Mouse (Mus musculus) liver, embryonic 11.5 days (tissue): ENCODE measurements around the gene Cacnb4. TPM values are rescaled to one million over a fixed set of nuclear protein-coding genes. Genes with fewer than 3 reads are reported as not detected.

Experiments used
- ATAC-seq: fragments of 200-750 bp; cut with Nextera tagmentation; replicated peaks from 2 replicates; pipeline ENCODE4 v1.8.0; 2017; ENCODE audit warnings: moderate number of reproducible peaks, mild to moderate bottlenecking, moderate TSS enrichment, moderate library complexity; ENCODE audit not compliant: low FRiP score
- DNase-seq: peaks from one replicate; pipeline ENCODE4 v3.0.0-alpha.2; 2017; ENCODE audit warnings: low spot score
- H3K27ac ChIP-seq: fragments of 300-500 bp; sonication (generic); 2 replicates; pipeline ENCODE4 v1.5.1; 2014; ENCODE audit warnings: mild to moderate bottlenecking, low read depth, low read length, control low read depth
- H3K27me3 ChIP-seq: fragments of 300-500 bp; sonication (generic); replicated peaks from 2 replicates; pipeline ENCODE4 v1.6.1; 2014; ENCODE audit warnings: low read length, mixed read lengths; ENCODE audit not compliant: control insufficient read depth, insufficient read depth
- H3K36me3 ChIP-seq: fragments of 300-500 bp; sonication (generic); 2 replicates; pipeline ENCODE4 v1.6.1; 2014; ENCODE audit warnings: mild to moderate bottlenecking, low read length, moderate library complexity, mixed read lengths; ENCODE audit not compliant: control insufficient read depth, insufficient read depth
- H3K4me1 ChIP-seq: fragments of 300-500 bp; sonication (generic); replicated peaks from 2 replicates; pipeline ENCODE4 v1.6.1; 2014; ENCODE audit warnings: low read length, mixed read lengths; ENCODE audit not compliant: control insufficient read depth, insufficient read depth
- H3K4me2 ChIP-seq: fragments of 300-500 bp; sonication (generic); 2 replicates; pipeline ENCODE4 v1.6.1; 2014; ENCODE audit warnings: mild to moderate bottlenecking, control low read depth, moderate library complexity
- H3K4me3 ChIP-seq: fragments of 300-500 bp; sonication (generic); 2 replicates; pipeline ENCODE4 v1.5.1; 2014; ENCODE audit warnings: low read depth, low read length, control low read depth
- H3K9ac ChIP-seq: fragments of 300-500 bp; sonication (generic); 2 replicates; pipeline ENCODE4 v1.6.1; 2014; ENCODE audit warnings: low read depth, low read length, control low read depth
- H3K9me3 ChIP-seq: fragments of 300-500 bp; sonication (generic); 2 replicates; pipeline ENCODE4 v1.6.1; 2016; ENCODE audit warnings: low read length, inconsistent platforms, mixed read lengths; ENCODE audit not compliant: control insufficient read depth
- WGBS: fragments of 180-500 bp; shearing (Covaris S2); extraction: QIAGEN DNeasy Blood & Tissue Kit; methylation state at CpG from one replicate; pipeline ENCODE4 v1.1.7; 2014; 5-methylcytosine and 5-hydroxymethylcytosine counted together
- polyA plus RNA-seq: library from polyadenylated mRNA; unstranded; fragments of >200 nt; fragmentation: Nextera tagmentation; extraction: Ambion mirVana; gene quantifications from 2 replicates; pipeline ENCODE4 v1.2.1, GENCODE M21; 2014

Gene Cacnb4
- polyA plus RNA-seq, 1 experiment from 2014 or later, result 0.69 TPM

GRCm38 (mm10) chr2:52604651-52605020 lies 72.0 kb downstream of the Cacnb4 start:
- Histone ChIP-seq H3K4me1 (no peaks in the 10 kb centered on the region), H3K9ac (no peak overlapping the region), H3K4me2 (no peak overlapping the region), H3K27ac (peak overlapping the region; percentile 52; the same call in 1 of the 2 replicates), H3K36me3 (no peaks in the 10 kb centered on the region), H3K27me3 (0 out of 2 replicates have a peak, but pooled peaks cover 2% of the 10 kb centered on the region), H3K9me3 (no peaks in the 10 kb centered on the region), H3K4me3 (no peak overlapping the region)
- 71% methylated on average over 8 of the region's 8 CpGs for WGBS
- ATAC-seq, result no peak
- DNase-seq, result no peak

GRCm38 (mm10) chr2:52603935-52604650 lies 72.5 kb downstream of the Cacnb4 start:
- peak overlapping the region; percentile 52; the same call in 1 of the 2 replicates for H3K27ac ChIP-seq
- H3K9me3 ChIP-seq, result no peaks in the 10 kb centered on the region
- 0 out of 2 replicates have a peak, but pooled peaks cover 2% of the 10 kb centered on the region for H3K27me3 ChIP-seq
- H3K9ac ChIP-seq, result no peak overlapping the region
- H3K4me2 ChIP-seq, result no peak overlapping the region
- no peaks in the 10 kb centered on the region for H3K4me1 ChIP-seq
- DNase-seq (no peak), ATAC-seq (no peak; the same call in 1 of the 2 replicates)
- H3K4me3 ChIP-seq, result no peak overlapping the region
- no peaks in the 10 kb centered on the region for H3K36me3 ChIP-seq
- WGBS, result 75% methylated on average over 11 of the region's 11 CpGs

GRCm38 (mm10) chr2:52603421-52603820 lies 73.2 kb downstream of the Cacnb4 start:
- Histone ChIP-seq H3K4me1 (no peaks in the 10 kb centered on the region), H3K9ac (no peak overlapping the region), H3K9me3 (no peaks in the 10 kb centered on the region), H3K27ac (0 out of 2 replicates have a peak overlapping the region, but pooled peaks have one; percentile 23), H3K4me3 (no peak overlapping the region), H3K27me3 (0 out of 2 replicates have a peak, but pooled peaks cover 2% of the 10 kb centered on the region), H3K36me3 (no peaks in the 10 kb centered on the region), H3K4me2 (no peak overlapping the region)
- 0 out of 2 replicates have a peak, but pooled peaks have one; percentile 15 for ATAC-seq
- 53% methylated on average over 6 of the region's 6 CpGs for WGBS
- DNase-seq, result no peak

DNA sequence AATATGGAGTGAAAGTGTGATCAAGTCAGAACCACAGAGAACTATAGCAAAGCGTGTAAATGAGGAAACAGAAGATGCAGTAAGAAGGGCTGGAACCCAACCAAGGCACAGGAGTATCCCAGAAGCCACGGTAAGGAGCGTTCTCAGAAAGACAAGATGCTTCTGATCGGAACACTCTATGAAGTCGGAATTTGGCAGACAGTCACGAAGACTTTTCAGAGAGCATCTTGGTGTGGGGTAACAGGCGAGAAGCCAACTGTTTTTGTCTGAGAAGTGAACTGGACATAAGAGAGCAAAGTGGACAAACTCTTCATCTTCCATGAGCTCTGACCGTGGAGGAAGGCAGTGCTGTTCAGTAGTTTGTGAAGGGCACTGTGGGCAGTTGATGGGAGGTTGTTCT lies 73.7 kb downstream of the Cacnb4 start:
- DNase-seq (no peak), ATAC-seq (no peak)
- Histone ChIP-seq H3K9ac (no peak overlapping the region), H3K4me2 (no peak overlapping the region), H3K9me3 (no peaks in the 10 kb centered on the region), H3K4me3 (no peak overlapping the region), H3K4me1 (no peaks in the 10 kb centered on the region), H3K27ac (no peak overlapping the region), H3K36me3 (no peaks in the 10 kb centered on the region), H3K27me3 (0 out of 2 replicates have a peak, but pooled peaks cover 2% of the 10 kb centered on the region)
- WGBS, result 89% methylated on average over 8 of the region's 8 CpGs

- H3K9ac ChIP-seq, result no peak overlapping the region
- H3K4me2 ChIP-seq, result no peak overlapping the region
- H3K27ac ChIP-seq, result no peak overlapping the region
- H3K4me1 ChIP-seq, result no peaks in the 10 kb centered on the region
- H3K36me3 ChIP-seq, result no peaks in the 10 kb centered on the region
- 0 out of 2 replicates have a peak, but pooled peaks cover 2% of the 10 kb centered on the region for H3K27me3 ChIP-seq
- ATAC-seq (no peak), DNase-seq (no peak)
- no peaks in the 10 kb centered on the region for H3K9me3 ChIP-seq
- 81% methylated on average over 2 of the region's 2 CpGs for WGBS
- no peak overlapping the region for H3K4me3 ChIP-seq
Observed at GRCm38 (mm10) chr2:52602228-52602627, 74.4 kb downstream of the Cacnb4 start.

GRCm38 (mm10) chr2:52597511-52597910 lies 79.1 kb downstream of the Cacnb4 start:
- H3K4me2 ChIP-seq, result no peak overlapping the region
- no peaks in the 10 kb centered on the region for H3K9me3 ChIP-seq
- no peak overlapping the region for H3K9ac ChIP-seq
- ATAC-seq (no peak), DNase-seq (no peak)
- no peaks in the 10 kb centered on the region for H3K4me1 ChIP-seq
- H3K27ac ChIP-seq, result no peak overlapping the region
- H3K27me3 ChIP-seq, result no peaks in the 10 kb centered on the region
- H3K4me3 ChIP-seq, result no peak overlapping the region
- H3K36me3 ChIP-seq, result no peaks in the 10 kb centered on the region

- H3K27me3 ChIP-seq, result no peaks in the 10 kb centered on the region
- ATAC-seq, result no peak
- H3K36me3 ChIP-seq, result no peaks in the 10 kb centered on the region
- H3K4me3 ChIP-seq, result no peak overlapping the region
- H3K4me1 ChIP-seq, result peaks cover 8% of the 10 kb centered on the region
- H3K9me3 ChIP-seq, result no peaks in the 10 kb centered on the region
- DNase-seq, result no peak
- 86% methylated on average over 8 of the region's 8 CpGs for WGBS
- no peak overlapping the region for H3K9ac ChIP-seq
- H3K27ac ChIP-seq, result no peak overlapping the region
- no peak overlapping the region for H3K4me2 ChIP-seq
Observed at GRCm38 (mm10) chr2:52593814-52594213, 82.8 kb downstream of the Cacnb4 start.

DNA sequence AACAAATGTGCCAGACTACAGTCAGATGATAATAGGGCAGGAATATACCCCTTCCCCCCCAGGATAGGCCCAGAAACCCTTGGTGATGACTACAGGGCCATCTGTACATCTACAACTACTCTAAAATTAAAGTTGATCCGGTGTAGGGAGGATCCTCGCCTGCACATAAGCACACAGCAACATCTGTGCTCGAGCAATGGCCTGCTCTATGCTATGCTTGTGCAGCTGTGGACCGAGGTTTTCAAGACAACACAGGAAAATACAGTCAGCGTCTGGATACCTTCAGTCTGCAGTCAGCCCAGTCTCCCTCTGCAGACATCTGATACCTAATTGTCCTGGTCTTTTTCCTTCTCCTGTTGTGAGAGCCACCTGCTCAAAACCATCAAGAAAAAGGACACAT lies 83.4 kb downstream of the Cacnb4 start:
- DNase-seq (no peak), ATAC-seq (no peak)
- Histone ChIP-seq H3K4me2 (no peak overlapping the region), H3K27ac (no peak overlapping the region), H3K4me1 (peaks cover 11% of the 10 kb centered on the region), H3K4me3 (no peak overlapping the region), H3K27me3 (no peaks in the 10 kb centered on the region), H3K9me3 (no peaks in the 10 kb centered on the region), H3K9ac (no peak overlapping the region; the same call in 1 of the 2 replicates), H3K36me3 (no peaks in the 10 kb centered on the region)
- 73% methylated on average over 5 of the region's 5 CpGs for WGBS

GRCm38 (mm10) chr2:52590970-52591347 lies 85.7 kb downstream of the Cacnb4 start:
- Histone ChIP-seq H3K9me3 (no peaks in the 10 kb centered on the region), H3K9ac (peak overlapping the region; percentile 20; the same call in 1 of the 2 replicates), H3K27ac (no peak overlapping the region; the same call in 1 of the 2 replicates), H3K4me3 (no peak overlapping the region), H3K27me3 (no peaks in the 10 kb centered on the region), H3K4me1 (peaks cover 11% of the 10 kb centered on the region), H3K36me3 (no peaks in the 10 kb centered on the region), H3K4me2 (peak overlapping the region; percentile 27; the same call in 1 of the 2 replicates)
- peak; percentile 73 for ATAC-seq
- DNase-seq, result peak; percentile 50
- WGBS, result 1% methylated on average over 5 of the region's 5 CpGs
